Comparison of ENCODE assay signal across 30 mouse cellular contexts in genomic region chr3:97710134-97710533, GRCm38 (mm10). TPM values are rescaled to one million over a fixed set of nuclear protein-coding genes. Genes with fewer than 3 reads are reported as not detected.
DNase-seq lines count a peak whose midpoint lies in the region; ATAC-seq and TF ChIP-seq lines count a peak whose summit lies in the region.
"Had no signal": no experiment of that assay in that cellular context is flagged by ENCODE, and none has a peak within 500 bp of the region (broad histone marks: within the 10 kb centered on the region; RNA-seq: fewer than 3 reads in every experiment).

No protein-coding gene starts in this region.

- 0 out of 2 replicates have a peak, but pooled peaks have one; percentile 22 for ATAC-seq in common myeloid progenitor, adult 5-6 weeks (replicated peaks; ENCODE audit: low read depth, poor library complexity, severe bottlenecking)
- ATAC-seq: activated CD4-positive, CD25-positive, alpha-beta regulatory T cell, adult 4 months; forebrain, embryonic 14.5 days; forebrain, embryonic 16.5 days had no signal

- H3K4me3 ChIP-seq in heart, embryonic 10.5 days: no peak overlapping the region
- no peak overlapping the region for H3K4me3 ChIP-seq in cerebellum, adult 2 months (replicated peaks; ENCODE audit: insufficient read depth, low read depth, low read length)
- H3K4me3 ChIP-seq: embryonic facial prominence, embryonic 13.5 days; embryonic facial prominence, embryonic 15.5 days; erythroblast, embryonic 14.5 days; forebrain, embryonic 10.5 days; forebrain, embryonic 12.5 days had no signal

- no peak for TF ChIP-seq CTCF in cerebellum, adult 2 months (IDR thresholded peaks at IDR 0.05; ENCODE audit: borderline replicate concordance, insufficient read depth, low read depth, low read length)

- H3K27me3 ChIP-seq in heart, embryonic 10.5 days (ENCODE audit: insufficient read depth, poor library complexity, severe bottlenecking): no peaks in the 10 kb centered on the region
- no peaks in the 10 kb centered on the region for H3K27me3 ChIP-seq in cerebellum, adult 2 months (ENCODE audit: control insufficient read depth, insufficient read depth, low read length)
- H3K27me3 ChIP-seq: embryonic facial prominence, embryonic 13.5 days; embryonic facial prominence, embryonic 15.5 days; forebrain, embryonic 12.5 days had no signal

- peak; percentile 52 for DNase-seq in heart, embryonic 10.5 days (ENCODE audit: low spot score)
- no peak for DNase-seq in heart, postnatal 4 days
- DNase-seq in 416B (ENCODE audit: low read depth) (peak; percentile 17), WW6 (ENCODE audit: low read depth, low spot score) (peak; percentile 16)
- DNase-seq in kidney, adult 9 months: no peak
- DNase-seq in cerebellum, adult 2 months: no peak
- DNase-seq in cerebellum, postnatal 36 days: no peak
- DNase-seq: adrenal gland, adult 8-10 months; cerebellum, adult 11-12 months; cerebellum, adult 8-10 months; cerebellum, adult 9-11 months; cerebellum, postnatal 14 days; embryo, embryonic 11 days had no signal

- no peaks in the 10 kb centered on the region for H3K4me1 ChIP-seq in heart, embryonic 10.5 days
- H3K4me1 ChIP-seq in cerebellum, adult 2 months (ENCODE audit: control insufficient read depth, insufficient read depth, low read length): no peaks in the 10 kb centered on the region
- H3K4me1 ChIP-seq: embryonic facial prominence, embryonic 15.5 days; forebrain, embryonic 10.5 days; forebrain, embryonic 12.5 days had no signal

- H3K27ac ChIP-seq in heart, embryonic 10.5 days: no peak overlapping the region
- no peak overlapping the region for H3K27ac ChIP-seq in cerebellum, adult 2 months (ENCODE audit: insufficient read depth, low read length)
- H3K27ac ChIP-seq: embryonic facial prominence, embryonic 13.5 days; embryonic facial prominence, embryonic 15.5 days; forebrain, embryonic 10.5 days; forebrain, embryonic 12.5 days had no signal

- peaks cover 84% of the 10 kb centered on the region for H3K36me3 ChIP-seq in heart, embryonic 10.5 days
- H3K36me3 ChIP-seq: embryonic facial prominence, embryonic 13.5 days; embryonic facial prominence, embryonic 15.5 days; forebrain, embryonic 10.5 days; forebrain, embryonic 12.5 days had no signal

- H3K9me3 ChIP-seq in heart, embryonic 10.5 days: no peaks in the 10 kb centered on the region
- H3K9me3 ChIP-seq: embryonic facial prominence, embryonic 13.5 days; embryonic facial prominence, embryonic 15.5 days; forebrain, embryonic 10.5 days; forebrain, embryonic 12.5 days had no signal

- no peak for TF ChIP-seq POLR2A in cerebellum, adult 2 months (IDR thresholded peaks at IDR 0.05; ENCODE audit: borderline replicate concordance, insufficient read depth, low read length)

- 89% methylated on average over 11 of the region's 11 CpGs for WGBS in heart, embryonic 10.5 days
- WGBS in cerebellum, adult 2 months: 87% methylated on average over 11 of the region's 11 CpGs

RNA-seq across cellular contexts. Expression of gene Gm17651, which starts 35.6 kb away (rescaled TPM):
- not detected in 2 replicates for polyA plus RNA-seq in heart, embryonic 10.5 days (2016; fragmentation: Nextera tagmentation; extraction: Ambion mirVana)
- not detected for total RNA-seq in heart, postnatal 4 days (2021)
- not detected in 2 replicates for total RNA-seq in common myeloid progenitor, adult 5-6 weeks (2017)
- not detected in 2 replicates for polyA plus RNA-seq in cerebellum, adult 2 months (2012; rRNA removed)
- total RNA-seq: adrenal gland, adult 18-20 months; adrenal gland, adult 8-10 months; adrenal gland, postnatal 14 days; adrenal gland, postnatal 36 days; ES-E14; MEL had no signal
- polyA plus RNA-seq: activated CD4-positive, CD25-positive, alpha-beta regulatory T cell, adult 4 months; C2C12; embryonic facial prominence, embryonic 11.5 days; embryonic facial prominence, embryonic 13.5 days; embryonic facial prominence, embryonic 15.5 days; erythroblast, embryonic 14.5 days; forebrain, embryonic 10.5 days; forebrain, embryonic 12.5 days; forebrain, embryonic 14.5 days; forebrain, embryonic 16.5 days; frontal cortex, adult 2 months had no signal

RNA-seq across cellular contexts. Expression of gene Prkab2, which starts 52.1 kb away (rescaled TPM):
- 16.2 and 25.6 TPM in 2 replicates for polyA plus RNA-seq in heart, embryonic 10.5 days (2016; fragmentation: Nextera tagmentation; extraction: Ambion mirVana)
- 10 to 100 TPM; 17.0 to 18.5 TPM for total RNA-seq in heart, postnatal 4 days (2021)
- 2.8 and 3.2 TPM in 2 replicates for total RNA-seq in common myeloid progenitor, adult 5-6 weeks (2017)
- polyA plus RNA-seq in cerebellum, adult 2 months (2012; rRNA removed): 26.6 and 26.8 TPM in 2 replicates

Comparison
In these comparisons a context has a peak if more than half of its experiments do, and no peak if none do; other contexts are left out.
1. DNase-seq: peak in heart, embryonic 10.5 days (single experiment), 416B (single experiment) and WW6 (single experiment); none in heart, postnatal 4 days (single experiment), kidney, adult 9 months (single experiment), cerebellum, adult 2 months (0 of 2) and cerebellum, postnatal 36 days (0 of 2).